Mouse (Mus musculus) ovary, postnatal 10 days (tissue): ENCODE results near the gene Dysf.

Source experiments
- DNase-seq: peaks from one replicate; pipeline ENCODE4 v3.0.0; 2022; ENCODE audit warnings: low spot score

Gene Dysf

DNA sequence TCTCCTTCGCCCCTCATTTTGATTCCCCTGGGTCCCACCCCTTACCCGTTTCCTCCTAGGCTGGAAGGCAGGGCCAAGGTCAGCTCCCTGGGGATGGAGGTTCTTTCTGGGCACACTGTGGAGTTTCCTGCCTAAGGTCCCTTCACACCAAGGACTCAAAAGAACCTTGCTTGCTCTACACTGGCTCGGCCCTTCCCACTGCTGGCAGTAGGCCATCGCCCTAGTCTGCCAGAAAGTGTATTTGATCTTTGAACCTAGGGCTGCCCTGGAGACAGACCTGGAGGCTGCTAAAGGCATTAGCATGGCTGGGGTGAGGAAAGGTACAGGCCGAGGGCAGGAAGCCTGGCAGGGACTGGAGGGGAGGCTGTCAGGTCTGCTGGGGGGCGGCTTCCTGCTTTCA is 225.4 kb downstream of the Dysf start:
- DNase-seq = no peak

GRCm38 (mm10) chr6:84235365-84235764 is 227.0 kb downstream of the Dysf start:
- DNase-seq = no peak

DNA sequence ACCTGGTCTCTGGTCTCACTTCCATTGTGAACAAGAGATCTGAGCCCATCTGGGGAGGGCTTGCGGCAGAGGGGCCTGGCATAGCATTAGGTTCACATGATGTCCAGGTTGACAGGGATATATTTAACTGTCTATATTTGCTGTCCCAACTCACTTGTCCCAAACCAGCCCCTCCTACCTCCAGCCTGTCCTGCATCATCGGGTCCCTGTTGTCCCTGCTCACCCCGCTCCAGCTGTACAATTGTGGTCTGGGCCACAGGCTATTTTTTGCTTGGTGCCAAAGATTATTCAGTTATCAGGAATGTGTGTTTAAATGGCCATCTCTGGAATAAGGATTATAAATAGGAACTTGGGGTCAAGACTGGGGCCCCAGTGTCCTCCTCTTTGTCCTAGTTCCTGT is 235.0 kb downstream of the Dysf start:
- no peak for DNase-seq

DNA sequence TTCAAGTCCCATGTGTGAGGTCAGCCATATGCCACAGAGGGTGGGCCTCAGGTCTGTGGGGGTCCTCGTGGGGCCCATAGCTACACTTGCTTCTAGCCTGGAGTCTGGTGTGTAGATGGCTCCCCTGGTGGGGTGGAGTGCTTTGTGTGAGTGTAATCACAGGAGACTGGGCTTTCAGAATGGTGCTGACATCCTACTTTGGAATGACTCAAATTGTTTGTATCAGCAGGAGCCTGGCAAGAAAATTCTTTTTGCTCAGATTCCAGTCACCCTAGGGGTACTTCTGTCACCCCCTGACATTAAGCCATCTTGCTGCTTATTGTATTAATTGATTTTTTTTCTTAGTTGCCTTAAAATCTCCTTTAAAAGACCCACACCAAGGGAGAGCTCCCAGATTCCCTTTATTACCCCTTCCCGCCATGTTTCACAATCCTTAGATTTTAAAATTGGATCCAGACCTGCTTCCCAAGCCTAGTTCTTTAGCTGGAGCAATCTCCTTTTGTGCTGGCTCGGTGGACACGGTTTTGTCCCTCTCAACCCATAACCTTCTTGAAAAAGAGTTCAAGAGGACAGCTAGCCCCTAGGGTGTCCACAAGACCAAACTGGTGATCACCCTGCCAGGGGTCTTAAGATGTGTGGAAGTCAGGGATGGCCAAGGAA is 237.8 kb downstream of the Dysf start:
- DNase-seq = no peak

GRCm38 (mm10) chr6:84246979-84247378 is 238.6 kb downstream of the Dysf start:
- DNase-seq = no peak
